Mouse (Mus musculus): ENCODE data around the gene Agbl4.

DNA sequence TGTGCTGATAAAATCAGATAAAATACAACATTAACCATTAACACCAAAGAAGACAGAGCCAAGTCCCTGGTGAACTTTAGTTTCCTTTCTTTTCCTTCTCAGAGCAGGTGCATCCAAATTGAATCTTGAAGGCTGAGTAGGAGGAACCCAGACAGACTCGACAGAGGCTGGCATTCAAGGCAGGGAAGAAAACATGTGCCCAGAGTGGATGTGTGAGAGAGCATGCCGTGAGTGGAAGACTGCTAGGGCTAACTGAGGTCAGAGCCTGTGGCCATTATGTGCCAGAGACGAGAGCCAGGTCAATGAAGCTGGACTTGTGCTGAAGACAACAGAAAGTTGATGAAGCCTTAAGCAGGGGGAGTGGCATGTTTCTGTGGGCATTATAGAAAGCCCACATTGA, 1121.8 kb downstream of the Agbl4 start:
- TF ChIP-seq CTCF (IDR thresholded peaks at IDR 0.05; ENCODE audit: control insufficient read depth, insufficient read depth, insufficient replicate concordance, low read depth, low read length) (no peak), POLR2A (IDR thresholded peaks at IDR 0.05; ENCODE audit: control insufficient read depth, low read depth, low read length) (no peak)

Data from testis, adult 2 months (tissue).